13 mouse cellular contexts compared by ENCODE assay signal in genomic region chr1:89175355-89175754, GRCm38 (mm10).
DNase-seq lines count a peak whose midpoint lies in the region; ATAC-seq and TF ChIP-seq lines count a peak whose summit lies in the region.
"Had no signal": no experiment of that assay in that cellular context is flagged by ENCODE, and none has a peak within 500 bp of the region (broad histone marks: within the 10 kb centered on the region; RNA-seq: fewer than 3 reads in every experiment).

No protein-coding gene starts in this region.

- TF ChIP-seq CTCF in kidney, adult 2 months (conservative IDR thresholded peaks at IDR 0.05; ENCODE audit: insufficient read depth, insufficient read length, low read depth, low read length): peak; percentile 49
- TF ChIP-seq CTCF in lung, postnatal 0 days (IDR thresholded peaks at IDR 0.05): peak; percentile 72

- H3K4me3 ChIP-seq in kidney, adult 2 months (ENCODE audit: insufficient read depth, low read depth, low read length): no peak overlapping the region
- H3K4me3 ChIP-seq in lung, postnatal 0 days (ENCODE audit: low read depth, low read length): no peak overlapping the region
- no peak overlapping the region for H3K4me3 ChIP-seq in forebrain, embryonic 12.5 days (replicated peaks)
- H3K4me3 ChIP-seq: megakaryocyte, embryonic 14.5 days had no signal

- DNase-seq in CD4-positive, CD25-positive, alpha-beta regulatory T cell, adult 2 months (ENCODE audit: low read depth, low spot score): peak; percentile 32
- DNase-seq in kidney, adult 2 months: no peak
- no peak for DNase-seq in kidney, adult 9 months
- DNase-seq in ES-CJ7 (ENCODE audit: low read depth, low spot score): peak; percentile 49
- no peak for DNase-seq in lung, postnatal 0 days (ENCODE audit: low spot score)
- no peak for DNase-seq in right cerebral cortex, postnatal 36 days (ENCODE audit: low spot score in 2 of 2)
- DNase-seq: cerebellum, adult 9-10 months; heart, postnatal 36 days; kidney, postnatal 10 days; right cerebral cortex, postnatal 14 days had no signal

- no peak overlapping the region for H3K27ac ChIP-seq in kidney, adult 2 months (ENCODE audit: insufficient read depth, low read depth, low read length)
- no peak overlapping the region for H3K27ac ChIP-seq in lung, postnatal 0 days (ENCODE audit: low read length)
- no peak overlapping the region for H3K27ac ChIP-seq in forebrain, embryonic 12.5 days

- no peak overlapping the region for H3K4me2 ChIP-seq in lung, postnatal 0 days (replicated peaks; ENCODE audit: low read depth, low read length)
- H3K4me2 ChIP-seq in forebrain, embryonic 12.5 days: no peak overlapping the region

- H3K4me1 ChIP-seq in kidney, adult 2 months (ENCODE audit: control insufficient read depth, insufficient read depth, low read length): no peaks in the 10 kb centered on the region
- H3K4me1 ChIP-seq in lung, postnatal 0 days (ENCODE audit: insufficient read depth, low read depth, low read length): no peaks in the 10 kb centered on the region
- no peaks in the 10 kb centered on the region for H3K4me1 ChIP-seq in forebrain, embryonic 12.5 days
- H3K4me1 ChIP-seq: megakaryocyte, embryonic 14.5 days had no signal

- TF ChIP-seq EP300 in lung, postnatal 0 days (IDR thresholded peaks at IDR 0.05): no peak

- no peak for ATAC-seq in CD4-positive, CD25-positive, alpha-beta regulatory T cell, adult 4 months
- ATAC-seq in lung, postnatal 0 days: no peak
- no peak for ATAC-seq in forebrain, embryonic 12.5 days (ENCODE audit: low FRiP score)

- WGBS in kidney, adult 2 months: 76% methylated on average over 2 of the region's 2 CpGs
- WGBS in lung, postnatal 0 days: 66% methylated on average over 2 of the region's 2 CpGs
- 53% methylated on average over 2 of the region's 2 CpGs for WGBS in forebrain, embryonic 12.5 days

- H3K27me3 ChIP-seq in kidney, adult 2 months (replicated peaks; ENCODE audit: control insufficient read depth, insufficient read depth, low read length): no peaks in the 10 kb centered on the region
- no peaks in the 10 kb centered on the region for H3K27me3 ChIP-seq in lung, postnatal 0 days (replicated peaks; ENCODE audit: insufficient read depth, low read length)
- no peaks in the 10 kb centered on the region for H3K27me3 ChIP-seq in forebrain, embryonic 12.5 days
- H3K27me3 ChIP-seq: megakaryocyte, embryonic 14.5 days had no signal

- TF ChIP-seq POLR2A in kidney, adult 2 months (IDR thresholded peaks at IDR 0.05; ENCODE audit: low read depth, low read length): no peak

- no peaks in the 10 kb centered on the region for H3K9me3 ChIP-seq in lung, postnatal 0 days (ENCODE audit: low read length)
- H3K9me3 ChIP-seq in forebrain, embryonic 12.5 days: no peaks in the 10 kb centered on the region

- no peak overlapping the region for H3K9ac ChIP-seq in lung, postnatal 0 days (replicated peaks; ENCODE audit: low read depth)
- H3K9ac ChIP-seq in forebrain, embryonic 12.5 days: no peak overlapping the region

- H3K36me3 ChIP-seq in kidney, adult 2 months (ENCODE audit: control insufficient read depth, insufficient read depth, low read length): no peaks in the 10 kb centered on the region
- no peaks in the 10 kb centered on the region for H3K36me3 ChIP-seq in lung, postnatal 0 days (ENCODE audit: insufficient read depth, low read length)
- H3K36me3 ChIP-seq in forebrain, embryonic 12.5 days (replicated peaks): no peaks in the 10 kb centered on the region

Comparison
In these comparisons a context has a peak if more than half of its experiments do, and no peak if none do; other contexts are left out.
1. DNase-seq: peak in CD4-positive, CD25-positive, alpha-beta regulatory T cell, adult 2 months (single experiment) and ES-CJ7 (single experiment); none in kidney, adult 2 months (single experiment), kidney, adult 9 months (single experiment), lung, postnatal 0 days (single experiment) and right cerebral cortex, postnatal 36 days (0 of 2).